ENCODE assay signal across 8 mouse cellular contexts in the genomic region with DNA sequence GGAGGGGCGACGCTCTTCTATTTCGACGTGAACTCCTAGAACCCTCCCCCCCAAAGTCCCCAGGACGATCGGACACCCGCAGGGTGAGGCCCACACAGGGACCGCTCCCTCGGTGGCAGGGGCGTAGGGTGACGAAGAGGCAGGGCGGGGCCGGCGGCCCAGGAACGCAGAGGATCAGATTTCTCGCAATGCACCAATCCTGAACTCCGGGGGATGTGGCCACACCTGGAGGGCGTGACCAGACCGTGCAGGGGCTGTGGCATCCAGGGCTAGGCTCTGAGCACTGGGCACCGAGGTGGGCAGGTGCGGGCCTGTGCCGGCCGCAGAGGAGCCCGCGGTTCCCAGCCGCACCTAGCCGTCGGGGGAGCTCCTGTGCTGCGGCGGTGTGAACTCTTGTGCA. TPM values are rescaled to one million over a fixed set of nuclear protein-coding genes. Genes with fewer than 3 reads are reported as not detected.
DNase-seq lines count a peak whose midpoint lies in the region; ATAC-seq and TF ChIP-seq lines count a peak whose summit lies in the region.

Gene Irf6 (plus strand): TSS at position 240 of the 400 bp plus-strand sequence.

- H3K27ac ChIP-seq in intestine, postnatal 0 days (ENCODE audit: low read depth, low read length), result peak within 1 kb of the TSS; percentile 87

- no peaks in the 10 kb centered on the region for H3K36me3 ChIP-seq in intestine, postnatal 0 days (ENCODE audit: control insufficient read depth, insufficient read depth)

- peak; percentile 14 for DNase-seq in spleen, adult 12 weeks (ENCODE audit: low spot score)
- DNase-seq in spleen, postnatal 4 days (ENCODE audit: low spot score in 2 of 2), result no peak
- peak; percentile 91 to 93 for DNase-seq in lung, adult 18-20 months
- DNase-seq in urinary bladder, postnatal 36 days (ENCODE audit: low spot score in 2 of 2), result peak; percentile 75 to 86
- no peak for DNase-seq in layer of hippocampus, adult 9-10 months (ENCODE audit: low spot score)

- peaks cover 16% of the 10 kb centered on the region for H3K4me1 ChIP-seq in intestine, postnatal 0 days (replicated peaks; ENCODE audit: control insufficient read depth, insufficient read depth, low read length)

- H3K9me3 ChIP-seq in intestine, postnatal 0 days (ENCODE audit: control insufficient read depth), result no peaks in the 10 kb centered on the region

- peak within 1 kb of the TSS; percentile 63 for H3K4me3 ChIP-seq in intestine, postnatal 0 days (ENCODE audit: low read depth, low read length)

- H3K9ac ChIP-seq in intestine, postnatal 0 days (ENCODE audit: low read depth, low read length), result peak within 1 kb of the TSS; percentile 64

- ATAC-seq in granulocyte monocyte progenitor cell, adult 5-6 weeks (replicated peaks; ENCODE audit: poor library complexity, severe bottlenecking), result peak; percentile 89
- ATAC-seq in intestine, postnatal 0 days, result peak; percentile 95
- peak; percentile 49; the same call in 1 of the 2 replicates for ATAC-seq in neutrophil, adult 5-6 weeks (ENCODE audit: extremely low read depth, insufficient number of reproducible peaks, low FRiP score, poor library complexity, severe bottlenecking)

- no peaks in the 10 kb centered on the region for H3K27me3 ChIP-seq in intestine, postnatal 0 days (replicated peaks; ENCODE audit: control insufficient read depth, insufficient read depth, low read length)

- H3K4me2 ChIP-seq in intestine, postnatal 0 days (replicated peaks; ENCODE audit: low read depth), result peak within 1 kb of the TSS; percentile 70

- WGBS in intestine, postnatal 0 days, result 3% methylated on average over 30 of the region's 30 CpGs

- TF ChIP-seq CTCF in intestine, postnatal 0 days (IDR thresholded peaks at IDR 0.05; ENCODE audit: low read depth), result no peak

RNA-seq across cellular contexts. Expression of gene Irf6, which starts in this region (rescaled TPM):
- total RNA-seq in granulocyte monocyte progenitor cell, adult 5-6 weeks (2014; fragmentation: Nextera tagmentation), result not detected in 2 replicates
- total RNA-seq in granulocyte monocyte progenitor cell, adult 5-6 weeks (2017), result 0.22 TPM in 1 of 2 replicates, not detected in the other
- 47.8 and 48.3 TPM in 2 replicates for polyA plus RNA-seq in intestine, postnatal 0 days (2015; fragmentation: Nextera tagmentation; extraction: Ambion mirVana)
- total RNA-seq in neutrophil, adult 5-6 weeks (2017), result 1.1 and 1.7 TPM in 2 replicates

Comparison
In these comparisons a context has a peak if more than half of its experiments do, and no peak if none do; other contexts are left out.
1. DNase-seq: peak in spleen, adult 12 weeks (single experiment), lung, adult 18-20 months (2 of 2) and urinary bladder, postnatal 36 days (2 of 2); none in spleen, postnatal 4 days (0 of 2) and layer of hippocampus, adult 9-10 months (single experiment).
2. Peak in ATAC-seq in granulocyte monocyte progenitor cell, adult 5-6 weeks; RNA of the gene not detected or under 1 TPM.
3. Peak in every context shown above with its lines, with median percentiles within 50 percentile points of each other: ATAC-seq.